Mouse (Mus musculus): ENCODE results near the gene Klkb1. TPM values are rescaled to one million over a fixed set of nuclear protein-coding genes. Genes with fewer than 3 reads are reported as not detected.

Gene Klkb1
- total RNA-seq, 2 experiments from 2014 or later: not detected

Other genes with a start within 250 kb of the Klkb1 start
- not detected for gene Mtnr1a, start 225.7 kb downstream of the Klkb1 start, total RNA-seq (2021)
- gene F11, start 32.8 kb downstream of the Klkb1 start, total RNA-seq (2021): not detected
- gene Gm45753, start 13.6 kb upstream of the Klkb1 start, total RNA-seq (2021): not detected
- 1 to 10 TPM; 5.9 to 6.4 TPM for gene Cyp4v3, start 38.4 kb upstream of the Klkb1 start, total RNA-seq (2021)
- gene Fam149a, start 87.4 kb upstream of the Klkb1 start, total RNA-seq (2021): 10 to 100 TPM; 25.0 to 25.7 TPM
- 10 to 100 TPM in 1 of 2 experiments, 1 to 10 TPM in 1; 9.2 to 10.5 TPM for gene Tlr3, start 116.2 kb upstream of the Klkb1 start, total RNA-seq (2021)
- 100 to 1,000 TPM; 284 to 324 TPM for gene Sorbs2, start 212.9 kb upstream of the Klkb1 start, total RNA-seq (2021)

Data from left cerebral cortex, adult 18-20 months (tissue).